Mouse (Mus musculus) Patski (cell line): ENCODE data around the gene Zbtb20. TPM values are rescaled to one million over a fixed set of nuclear protein-coding genes. Genes with fewer than 3 reads are reported as not detected.

Experiments
- ATAC-seq: fragments of 100-300 bp; one replicate; pipeline ENCODE4 v1.8.0; 2021
- CTCF ChIA-PET: fragments of 350-600 bp; sonication (Branson Sonifier 250); formaldehyde crosslinking; loops from one replicate; lab custom pipeline; 2022; ENCODE audit warnings: inconsistent platforms; lab: Charles Lee
- POLR2A ChIA-PET: fragments of 350-600 bp; sonication (Branson Sonifier 250); formaldehyde crosslinking; loops from one replicate; lab custom pipeline; 2022; ENCODE audit warnings: antibody characterized with exemption, inconsistent platforms; lab: Charles Lee
- DNase-seq: peaks from one replicate; pipeline ENCODE4 v3.0.0-alpha.2; 2011; ENCODE audit warnings: low read depth, low spot score
- H3K27me3 ChIP-seq: fragments of 371-371 bp; one replicate; pipeline ENCODE4 v1.5.1; 2021
- CTCF ChIP-seq: fragments of 100-300 bp; IDR thresholded peaks from one replicate; pipeline ENCODE4 v1.5.1; 2021
- in situ Hi-C: fragments of 300-500 bp; cut with MboI; formaldehyde crosslinking; loops from 3 replicates; pipeline ENCODE4 v1.11.1; 2018; ENCODE audit warnings: low pct_unique_long_range_greater_than_20kb, mixed read lengths
- polyA plus RNA-seq: library from polyadenylated mRNA; unstranded; gene quantifications from one replicate; pipeline ENCODE4 v1.2.3, GENCODE M21; 2021

Zbtb20 gene
- polyA plus RNA-seq, 1 experiment from 2014 or later: 12.2 TPM

- H3K27me3 ChIP-seq: no peaks in the 10 kb centered on the region
- POLR2A ChIA-PET: interaction anchor here (0.7 kb wide), 1 partner anchor 20 kb away, joined by 3 read pairs; no protein-coding TSS in a partner anchor
Observed at GRCm38 (mm10) chr16:42908896-42909295, 33.2 kb downstream of the Zbtb20 start.

DNA sequence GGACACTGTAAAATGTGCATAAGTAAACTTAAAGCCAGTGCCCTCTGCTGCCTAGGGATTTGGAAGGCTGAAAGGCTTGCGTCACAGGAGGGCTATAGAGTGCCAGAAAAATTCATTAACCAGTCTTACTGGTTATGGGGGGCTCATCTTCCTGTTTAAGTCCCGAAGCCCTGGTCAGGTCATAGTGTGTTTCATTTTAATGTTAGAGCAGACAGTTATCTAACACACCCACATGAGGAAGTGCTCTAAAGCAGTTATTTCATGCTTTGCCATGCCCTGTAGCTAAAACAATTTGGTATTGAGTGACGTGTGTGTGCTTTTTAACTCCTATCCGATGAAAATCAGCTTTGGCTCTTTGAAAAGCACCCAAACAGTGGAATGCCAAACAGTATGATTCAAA lies 34.3 kb downstream of the Zbtb20 start:
- ATAC-seq (no peak), DNase-seq (no peak)
- CTCF ChIA-PET: interaction anchor here (2.1 kb wide), 1 partner anchor 13 kb away, joined by 6 read pairs; no protein-coding TSS in a partner anchor
- in situ Hi-C loops: loop anchor here (5.0 to 25.0 kb wide), 5 partner anchors 75 to 685 kb away; no protein-coding TSS in a partner anchor
- peak; percentile 10 for TF ChIP-seq CTCF
- H3K27me3 ChIP-seq: no peaks in the 10 kb centered on the region
- POLR2A ChIA-PET: interaction anchor here (1.1 kb wide), 1 partner anchor 33 kb away, joined by 4 read pairs; no protein-coding TSS in a partner anchor

More at GRCm38 (mm10) chr16:42908896-42909295, 33.2 kb downstream of the Zbtb20 start:
- ATAC-seq (no peak), DNase-seq (no peak)
- in situ Hi-C loops: loop anchor here (25.0 kb wide), 1 partner anchor 453 kb away; no protein-coding TSS in a partner anchor
- CTCF ChIA-PET: interaction anchor here (1.2 to 2.1 kb wide), 2 partner anchors 8 to 12 kb away, joined by 3 to 6 read pairs; no protein-coding TSS in a partner anchor
- no peak for TF ChIP-seq CTCF

DNA sequence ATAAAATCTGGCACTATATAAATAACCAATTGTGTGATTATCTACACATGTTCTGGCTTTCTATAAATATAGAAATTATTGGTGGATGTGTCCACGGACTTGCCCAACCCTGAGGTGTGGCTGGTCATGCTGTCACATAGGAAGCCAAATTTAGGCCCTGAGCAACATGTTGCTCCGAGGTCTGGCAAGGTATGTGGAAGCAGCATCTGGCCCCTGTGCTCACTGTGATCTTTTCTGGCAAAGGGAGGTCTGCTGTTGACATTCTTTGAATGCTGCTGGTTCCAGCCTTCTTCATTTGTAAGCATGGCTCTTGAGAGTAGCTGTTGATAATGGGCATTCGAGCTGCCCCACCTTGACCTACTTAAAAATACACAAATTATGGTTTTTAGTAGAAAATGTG lies 35.0 kb downstream of the Zbtb20 start:
- H3K27me3 ChIP-seq: no peaks in the 10 kb centered on the region
- DNase-seq: no peak
- in situ Hi-C loops: loop anchor here (5.0 to 25.0 kb wide), 5 partner anchors 76 to 684 kb away; no protein-coding TSS in a partner anchor
- ChIA-PET CTCF (interaction anchor here (0.9 to 2.1 kb wide), 2 partner anchors 13 to 14 kb away, joined by 3 to 6 read pairs; no protein-coding TSS in a partner anchor), POLR2A (interaction anchor here (1.1 kb wide), 1 partner anchor 34 kb away, joined by 4 read pairs; no protein-coding TSS in a partner anchor)
- TF ChIP-seq CTCF: no peak
- no peak for ATAC-seq

DNA sequence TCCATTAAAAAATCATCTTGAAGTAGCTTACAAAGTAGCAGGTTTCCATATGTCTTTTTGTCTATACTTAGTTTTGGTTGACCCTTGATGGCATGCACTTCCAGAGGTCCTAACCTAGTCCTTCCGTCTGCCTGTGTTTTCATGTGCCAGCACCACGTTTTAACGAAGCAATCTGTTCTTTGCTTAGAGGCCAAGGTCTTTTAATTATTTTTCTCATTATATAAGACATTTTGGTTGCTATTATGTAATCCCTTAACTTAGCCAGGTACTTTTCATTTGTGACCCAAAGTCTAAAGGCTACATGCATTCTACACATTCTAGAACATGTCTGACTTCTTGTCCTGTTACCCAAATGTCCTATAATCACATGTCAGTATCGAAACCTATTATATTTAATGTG lies 35.6 kb downstream of the Zbtb20 start:
- POLR2A ChIA-PET: no interaction called here
- no peak for TF ChIP-seq CTCF
- in situ Hi-C loops: loop anchor here (5.0 to 25.0 kb wide), 5 partner anchors 77 to 683 kb away; no protein-coding TSS in a partner anchor
- ATAC-seq (no peak), DNase-seq (no peak)
- H3K27me3 ChIP-seq: no peaks in the 10 kb centered on the region
- CTCF ChIA-PET: interaction anchor here (0.9 kb wide), 1 partner anchor 12 kb away, joined by 3 read pairs; no protein-coding TSS in a partner anchor

GRCm38 (mm10) chr16:42911815-42912214 lies 36.1 kb downstream of the Zbtb20 start:
- no peak for ATAC-seq
- no peak for DNase-seq
- H3K27me3 ChIP-seq: no peaks in the 10 kb centered on the region
- TF ChIP-seq CTCF: peak; percentile 18
- CTCF ChIA-PET: no interaction called here
- in situ Hi-C loops: loop anchor here (5.0 to 25.0 kb wide), 5 partner anchors 77 to 683 kb away; no protein-coding TSS in a partner anchor
- POLR2A ChIA-PET: no interaction called here

GRCm38 (mm10) chr16:42913291-42913690 lies 37.6 kb downstream of the Zbtb20 start:
- POLR2A ChIA-PET: no interaction called here
- no peak for DNase-seq
- in situ Hi-C loops: loop anchor here (5.0 to 25.0 kb wide), 5 partner anchors 78 to 682 kb away; no protein-coding TSS in a partner anchor

GRCm38 (mm10) chr16:42914457-42915085 lies 38.9 kb downstream of the Zbtb20 start:
- ATAC-seq: peak; percentile 54
- CTCF ChIA-PET: interaction anchor here (0.8 to 1.5 kb wide), 4 partner anchors 31 to 631 kb away, joined by 3 to 4 read pairs (median 4); no protein-coding TSS in a partner anchor
- no peak for DNase-seq
- POLR2A ChIA-PET: no interaction called here
- in situ Hi-C loops: loop anchor here (5.0 to 25.0 kb wide), 5 partner anchors 80 to 680 kb away; no protein-coding TSS in a partner anchor
- TF ChIP-seq CTCF: peak; percentile 73
- no peaks in the 10 kb centered on the region for H3K27me3 ChIP-seq

More at GRCm38 (mm10) chr16:42913291-42913690, 37.6 kb downstream of the Zbtb20 start:
- ATAC-seq: no peak
- H3K27me3 ChIP-seq: no peaks in the 10 kb centered on the region
- no peak for TF ChIP-seq CTCF
- CTCF ChIA-PET: interaction anchor here (1.0 to 1.5 kb wide), 2 partner anchors 21 to 131 kb away, joined by 3 read pairs; no protein-coding TSS in a partner anchor

GRCm38 (mm10) chr16:42919992-42920760 lies 44.5 kb downstream of the Zbtb20 start:
- in situ Hi-C loops: loop anchor here (10.0 to 25.0 kb wide), 3 partner anchors 85 to 675 kb away; no protein-coding TSS in a partner anchor
- ATAC-seq (no peak), DNase-seq (no peak)
- no peaks in the 10 kb centered on the region for H3K27me3 ChIP-seq
- TF ChIP-seq CTCF: no peak
- POLR2A ChIA-PET: no interaction called here
- CTCF ChIA-PET: interaction anchor here (1.7 kb wide), 1 partner anchor 10 kb away, joined by 3 read pairs; no protein-coding TSS in a partner anchor

DNA sequence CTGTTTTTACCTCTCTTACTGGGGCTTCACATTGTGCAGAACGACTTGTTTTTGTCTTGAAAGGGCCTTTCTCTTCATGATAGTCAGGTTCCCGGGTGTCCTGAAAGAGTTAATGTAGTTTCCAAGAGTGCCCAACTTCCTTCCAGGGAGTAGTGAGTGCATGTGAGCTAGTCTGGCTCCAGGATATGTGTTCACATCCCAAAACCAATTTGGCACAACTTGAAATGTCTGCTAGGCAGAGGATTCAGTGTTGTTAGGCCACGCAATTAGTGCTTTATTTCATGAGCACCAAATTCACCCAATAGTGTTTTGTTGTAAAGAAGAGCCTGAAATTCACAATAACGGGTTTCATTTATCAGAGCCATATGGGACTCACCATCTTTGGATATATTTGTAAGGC lies 45.8 kb downstream of the Zbtb20 start:
- TF ChIP-seq CTCF: no peak
- ATAC-seq (no peak), DNase-seq (no peak)
- ChIA-PET CTCF (interaction anchor here (1.7 kb wide), 1 partner anchor 8 kb away, joined by 3 read pairs; no protein-coding TSS in a partner anchor), POLR2A (no interaction called here)
- in situ Hi-C loops: loop anchor here (25.0 kb wide), 1 partner anchor 441 kb away; no protein-coding TSS in a partner anchor
- H3K27me3 ChIP-seq: no peaks in the 10 kb centered on the region

DNA sequence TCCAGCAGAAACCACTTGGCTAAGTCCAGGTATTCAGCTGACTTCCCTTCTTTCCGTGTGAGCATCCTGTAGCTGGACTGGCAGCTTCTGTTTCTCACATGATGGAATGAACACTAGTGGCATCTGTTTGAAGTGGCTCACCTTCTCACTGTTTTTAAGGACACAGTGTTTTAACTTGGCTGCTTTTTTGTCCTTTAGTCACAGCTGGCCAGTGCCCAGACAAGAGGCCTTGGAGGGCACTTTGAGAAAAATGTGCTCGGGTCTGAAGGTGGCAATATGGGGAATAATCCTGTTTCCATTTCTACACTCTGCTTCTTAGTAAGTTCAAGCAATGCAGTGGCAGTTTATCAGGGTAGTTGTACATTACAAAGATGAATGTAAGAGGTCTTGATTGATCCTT lies 62.5 kb downstream of the Zbtb20 start:
- CTCF ChIA-PET: no interaction called here
- in situ Hi-C loops: no loop called here
- POLR2A ChIA-PET: interaction anchor here (0.6 kb wide), 1 partner anchor 229 kb away, joined by 5 read pairs; no protein-coding TSS in a partner anchor
- DNase-seq: no peak
- no peak for ATAC-seq
- H3K27me3 ChIP-seq: no peaks in the 10 kb centered on the region
- TF ChIP-seq CTCF: no peak
